Mouse (Mus musculus): ENCODE data around the gene Avpi1. TPM values are rescaled to one million over a fixed set of nuclear protein-coding genes. Genes with fewer than 3 reads are reported as not detected.

The Avpi1 gene
- polyA plus RNA-seq, 1 experiment from 2014 or later, result 22.9 TPM

DNA sequence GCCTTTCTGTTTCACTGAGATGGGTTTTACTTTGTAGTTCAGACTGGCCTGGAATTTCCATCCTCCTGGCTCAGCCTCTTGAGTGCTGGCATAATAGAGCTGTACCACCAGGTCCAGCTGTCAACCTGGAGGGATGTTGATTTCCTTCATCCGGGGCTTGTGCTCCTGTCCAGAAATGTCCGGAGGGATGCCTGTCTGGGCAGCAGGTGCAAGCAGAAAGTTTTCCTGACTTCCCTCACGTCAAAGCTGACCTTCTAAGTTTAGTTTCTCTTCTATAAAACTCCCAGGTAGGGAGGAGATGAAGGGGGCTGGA lies 1.4 kb upstream of the Avpi1 start:
- Histone ChIP-seq H3K9ac (replicated peaks; ENCODE audit: low read length) (no peak overlapping the region), H3K9me3 (replicated peaks; ENCODE audit: control insufficient read depth, low read length) (no peaks in the 10 kb centered on the region), H3K4me1 (ENCODE audit: control insufficient read depth, insufficient read depth, low read length) (peaks cover 4% of the 10 kb centered on the region), H3K27ac (replicated peaks; ENCODE audit: low read depth, low read length) (no peak overlapping the region), H3K27me3 (ENCODE audit: control insufficient read depth, insufficient read depth, low read length) (no peaks in the 10 kb centered on the region), H3K36me3 (replicated peaks; ENCODE audit: control insufficient read depth, insufficient read depth, low read depth, low read length) (no peaks in the 10 kb centered on the region), H3K4me2 (ENCODE audit: low read depth, low read length) (no peak overlapping the region), H3K4me3 (ENCODE audit: low read depth, low read length) (no peak overlapping the region)
- no peak for ATAC-seq (replicated peaks; ENCODE audit: insufficient number of reproducible peaks, low FRiP score, low TSS enrichment, low read depth)
- 67% methylated on average over 3 of the region's 3 CpGs for WGBS
- DNase-seq (ENCODE audit: low spot score), result no peak

DNA sequence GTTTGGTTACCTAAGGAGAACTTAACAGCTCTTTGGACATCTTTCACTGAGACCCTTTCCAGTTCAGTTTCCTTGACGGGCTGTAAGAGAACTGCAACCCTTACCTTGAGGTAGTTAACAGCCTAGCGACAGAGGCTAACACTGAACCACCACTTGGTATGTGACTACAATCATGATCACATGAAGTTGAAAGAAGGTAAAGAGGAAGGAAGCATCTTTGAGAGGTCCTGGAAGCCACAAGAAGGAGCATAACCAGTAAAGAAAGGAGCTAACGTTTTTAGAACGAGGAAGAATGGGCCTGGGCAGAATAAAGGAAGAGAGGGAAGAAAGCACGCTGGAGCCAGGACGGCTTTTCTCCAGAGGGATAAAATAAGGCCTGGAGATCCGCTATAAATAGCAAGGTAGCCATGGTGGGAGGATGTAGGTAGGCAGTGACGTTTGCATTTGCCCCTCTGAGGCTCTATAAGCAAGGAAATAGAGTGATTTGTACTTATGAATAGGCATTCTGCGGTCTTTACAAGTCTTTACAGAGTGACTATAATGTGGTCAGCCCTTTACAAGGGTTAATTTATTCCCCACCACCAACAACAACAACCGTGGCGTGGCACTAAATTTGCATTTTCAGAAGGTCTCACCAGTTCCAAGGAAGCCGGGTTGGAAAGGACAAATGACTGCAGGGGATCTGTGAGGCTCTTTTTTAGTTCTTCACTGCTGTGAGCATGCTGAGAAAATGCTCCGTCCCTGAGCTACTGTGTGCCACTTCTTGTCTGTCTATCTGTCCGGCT lies 842 bp upstream of the Avpi1 start:
- Histone ChIP-seq H3K9me3 (replicated peaks; ENCODE audit: control insufficient read depth, low read length) (no peaks in the 10 kb centered on the region), H3K4me3 (ENCODE audit: low read depth, low read length) (peak overlapping the region; percentile 60), H3K4me1 (ENCODE audit: control insufficient read depth, insufficient read depth, low read length) (peaks cover 4% of the 10 kb centered on the region), H3K9ac (replicated peaks; ENCODE audit: low read length) (peak overlapping the region; percentile 48), H3K36me3 (replicated peaks; ENCODE audit: control insufficient read depth, insufficient read depth, low read depth, low read length) (no peaks in the 10 kb centered on the region), H3K4me2 (ENCODE audit: low read depth, low read length) (peak overlapping the region; percentile 91), H3K27me3 (ENCODE audit: control insufficient read depth, insufficient read depth, low read length) (no peaks in the 10 kb centered on the region), H3K27ac (replicated peaks; ENCODE audit: low read depth, low read length) (peak overlapping the region; percentile 52; the same call in 1 of the 2 replicates)
- DNase-seq (ENCODE audit: low spot score) (no peak), ATAC-seq (replicated peaks; ENCODE audit: insufficient number of reproducible peaks, low FRiP score, low TSS enrichment, low read depth) (0 out of 2 replicates have a peak, but pooled peaks have one; percentile 5)
- 36% methylated on average over 14 of the region's 14 CpGs for WGBS

DNA sequence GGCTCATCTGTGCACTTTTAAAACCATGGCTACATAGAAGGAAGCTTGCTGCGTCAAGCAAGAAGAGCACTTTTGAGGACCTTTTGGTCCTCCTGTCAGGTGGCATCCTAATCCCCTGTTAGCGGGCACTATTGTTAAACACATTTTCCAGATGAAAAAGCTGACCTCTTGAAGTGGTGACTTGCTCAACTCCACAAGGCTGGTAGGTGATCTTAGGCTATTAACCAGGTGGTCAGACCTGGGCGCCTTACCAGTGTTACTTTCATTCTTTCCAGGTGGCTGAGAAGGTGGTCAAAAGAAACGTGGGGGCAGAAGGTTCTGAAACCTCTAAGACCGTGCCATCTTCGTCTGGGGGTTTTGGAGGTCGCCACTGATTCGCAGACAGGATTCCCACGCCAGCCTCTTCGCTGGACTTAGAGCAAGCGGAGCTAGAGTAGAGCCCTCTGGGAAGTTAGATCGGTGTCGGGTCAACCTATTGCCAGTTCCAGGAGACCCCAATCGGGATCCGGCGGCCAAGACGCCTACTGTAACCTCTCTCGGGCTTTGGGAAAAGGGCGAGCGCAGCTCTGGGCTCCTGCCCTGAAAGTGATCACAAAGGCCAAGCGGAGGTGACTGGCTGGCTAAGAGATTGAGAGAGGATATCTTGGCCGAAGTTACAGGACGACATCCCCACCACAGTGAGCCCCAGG lies 663 bp downstream of the Avpi1 start:
- DNase-seq (ENCODE audit: low spot score) (peak; percentile 9), ATAC-seq (replicated peaks; ENCODE audit: insufficient number of reproducible peaks, low FRiP score, low TSS enrichment, low read depth) (no peak)
- Histone ChIP-seq H3K4me3 (ENCODE audit: low read depth, low read length) (peak overlapping the region; percentile 60), H3K36me3 (replicated peaks; ENCODE audit: control insufficient read depth, insufficient read depth, low read depth, low read length) (no peaks in the 10 kb centered on the region; the same call in 1 of the 2 replicates), H3K4me2 (ENCODE audit: low read depth, low read length) (peak overlapping the region; percentile 91), H3K27ac (replicated peaks; ENCODE audit: low read depth, low read length) (peak overlapping the region; percentile 52), H3K9ac (replicated peaks; ENCODE audit: low read length) (peak overlapping the region; percentile 80), H3K4me1 (ENCODE audit: control insufficient read depth, insufficient read depth, low read length) (peaks cover 4% of the 10 kb centered on the region), H3K9me3 (replicated peaks; ENCODE audit: control insufficient read depth, low read length) (no peaks in the 10 kb centered on the region), H3K27me3 (ENCODE audit: control insufficient read depth, insufficient read depth, low read length) (no peaks in the 10 kb centered on the region)
- 5% methylated on average over 23 of the region's 23 CpGs for WGBS

DNA sequence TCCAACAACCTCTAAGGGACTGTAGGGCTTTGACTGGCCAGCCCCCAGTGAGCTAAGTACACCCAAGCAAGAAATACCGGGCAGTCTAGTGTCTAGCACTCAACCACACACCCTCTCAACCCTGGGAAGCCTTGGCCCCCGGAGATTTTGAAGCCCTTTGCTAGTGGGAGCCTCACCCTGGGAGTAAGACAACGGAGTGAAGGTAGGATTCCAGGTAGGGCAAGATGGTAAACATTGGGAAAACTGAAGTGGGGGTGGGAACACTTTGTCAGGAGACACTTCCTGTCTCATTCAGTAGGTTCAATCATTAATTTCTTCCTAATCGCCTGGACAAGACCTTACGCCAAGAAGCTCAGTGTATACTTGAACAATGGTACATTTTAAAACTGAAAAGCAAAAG lies 1.8 kb downstream of the Avpi1 start:
- DNase-seq (ENCODE audit: low spot score) (no peak), ATAC-seq (replicated peaks; ENCODE audit: insufficient number of reproducible peaks, low FRiP score, low TSS enrichment, low read depth) (no peak)
- peaks cover 3% of the 10 kb centered on the region for H3K36me3 ChIP-seq (replicated peaks; ENCODE audit: control insufficient read depth, insufficient read depth, low read depth, low read length)
- H3K27me3 ChIP-seq (ENCODE audit: control insufficient read depth, insufficient read depth, low read length), result no peaks in the 10 kb centered on the region
- H3K9ac ChIP-seq (replicated peaks; ENCODE audit: low read length), result no peak overlapping the region
- WGBS, result 85% methylated on average over 5 of the region's 5 CpGs
- peaks cover 4% of the 10 kb centered on the region for H3K4me1 ChIP-seq (ENCODE audit: control insufficient read depth, insufficient read depth, low read length)
- no peak overlapping the region for H3K4me2 ChIP-seq (ENCODE audit: low read depth, low read length)
- H3K27ac ChIP-seq (replicated peaks; ENCODE audit: low read depth, low read length), result no peak overlapping the region
- no peaks in the 10 kb centered on the region for H3K9me3 ChIP-seq (replicated peaks; ENCODE audit: control insufficient read depth, low read length)
- no peak overlapping the region for H3K4me3 ChIP-seq (ENCODE audit: low read depth, low read length)

DNA sequence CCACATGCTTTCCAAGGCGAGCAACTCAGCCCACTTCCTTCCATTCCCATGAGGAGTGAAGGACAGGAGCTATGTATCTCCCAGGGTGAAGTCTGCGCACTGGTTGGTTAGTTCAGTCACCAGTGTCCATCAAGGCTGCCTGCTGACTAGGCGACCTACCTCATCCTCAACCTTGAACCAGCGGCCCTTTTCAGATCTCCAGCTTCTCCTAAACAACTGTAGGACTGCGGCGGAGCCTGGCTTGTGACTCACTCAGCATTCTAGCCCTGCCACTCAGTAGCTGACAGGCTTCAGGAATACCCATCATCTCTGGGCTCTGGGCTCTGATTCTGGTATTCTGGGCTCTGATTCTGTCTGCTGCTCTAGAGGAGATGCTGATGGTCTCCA lies 2.6 kb downstream of the Avpi1 start:
- H3K27me3 ChIP-seq (ENCODE audit: control insufficient read depth, insufficient read depth, low read length), result no peaks in the 10 kb centered on the region
- H3K4me2 ChIP-seq (ENCODE audit: low read depth, low read length), result no peak overlapping the region
- H3K36me3 ChIP-seq (replicated peaks; ENCODE audit: control insufficient read depth, insufficient read depth, low read depth, low read length), result peaks cover 7% of the 10 kb centered on the region
- H3K4me3 ChIP-seq (ENCODE audit: low read depth, low read length), result no peak overlapping the region
- WGBS, result 83% methylated on average over 6 of the region's 6 CpGs
- DNase-seq (ENCODE audit: low spot score) (no peak), ATAC-seq (replicated peaks; ENCODE audit: insufficient number of reproducible peaks, low FRiP score, low TSS enrichment, low read depth) (no peak)
- no peaks in the 10 kb centered on the region for H3K9me3 ChIP-seq (replicated peaks; ENCODE audit: control insufficient read depth, low read length)
- no peak overlapping the region for H3K9ac ChIP-seq (replicated peaks; ENCODE audit: low read length)
- H3K4me1 ChIP-seq (ENCODE audit: control insufficient read depth, insufficient read depth, low read length), result peaks cover 4% of the 10 kb centered on the region
- H3K27ac ChIP-seq (replicated peaks; ENCODE audit: low read depth, low read length), result no peak overlapping the region

DNA sequence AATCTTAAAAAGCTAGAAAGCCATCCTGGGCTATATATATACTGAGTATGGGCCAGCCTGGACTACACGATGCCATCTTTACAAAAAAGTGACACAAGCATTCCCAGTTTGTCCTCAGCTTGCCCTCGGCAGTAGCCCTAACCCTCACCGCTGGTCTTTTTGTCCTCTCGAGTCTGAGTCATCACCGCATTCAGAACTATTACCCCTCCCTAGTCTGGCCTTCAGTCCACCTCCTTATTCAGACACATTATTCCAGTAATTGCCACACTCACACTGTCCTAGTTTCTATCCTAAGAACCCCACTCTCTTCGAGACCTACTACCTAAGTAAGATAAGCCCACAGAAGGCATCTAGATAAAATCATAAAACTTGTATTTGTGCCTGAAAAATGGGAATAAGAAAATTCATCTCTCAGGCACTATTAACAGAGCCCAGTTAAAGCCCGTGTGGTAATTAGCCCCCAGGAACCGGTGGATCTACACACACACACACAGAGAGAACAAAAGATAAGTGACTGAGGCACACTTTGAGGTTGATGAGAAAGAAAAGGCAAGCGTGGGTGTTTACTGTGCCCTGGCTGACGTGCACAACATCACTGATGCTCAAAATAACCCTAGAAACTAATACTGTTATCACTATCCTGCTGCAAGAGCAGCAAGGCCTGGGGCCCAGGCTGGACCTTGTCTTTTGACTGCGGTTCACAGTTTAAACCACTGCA lies 3.2 kb downstream of the Avpi1 start:
- Histone ChIP-seq H3K4me1 (ENCODE audit: control insufficient read depth, insufficient read depth, low read length) (peaks cover 4% of the 10 kb centered on the region), H3K9me3 (replicated peaks; ENCODE audit: control insufficient read depth, low read length) (no peaks in the 10 kb centered on the region), H3K9ac (replicated peaks; ENCODE audit: low read length) (no peak overlapping the region), H3K27ac (replicated peaks; ENCODE audit: low read depth, low read length) (no peak overlapping the region), H3K4me3 (ENCODE audit: low read depth, low read length) (no peak overlapping the region), H3K27me3 (ENCODE audit: control insufficient read depth, insufficient read depth, low read length) (no peaks in the 10 kb centered on the region), H3K36me3 (replicated peaks; ENCODE audit: control insufficient read depth, insufficient read depth, low read depth, low read length) (peaks cover 7% of the 10 kb centered on the region), H3K4me2 (ENCODE audit: low read depth, low read length) (no peak overlapping the region)
- ATAC-seq (replicated peaks; ENCODE audit: insufficient number of reproducible peaks, low FRiP score, low TSS enrichment, low read depth), result no peak
- 89% methylated on average over 11 of the region's 11 CpGs for WGBS
- DNase-seq (ENCODE audit: low spot score), result no peak

DNA sequence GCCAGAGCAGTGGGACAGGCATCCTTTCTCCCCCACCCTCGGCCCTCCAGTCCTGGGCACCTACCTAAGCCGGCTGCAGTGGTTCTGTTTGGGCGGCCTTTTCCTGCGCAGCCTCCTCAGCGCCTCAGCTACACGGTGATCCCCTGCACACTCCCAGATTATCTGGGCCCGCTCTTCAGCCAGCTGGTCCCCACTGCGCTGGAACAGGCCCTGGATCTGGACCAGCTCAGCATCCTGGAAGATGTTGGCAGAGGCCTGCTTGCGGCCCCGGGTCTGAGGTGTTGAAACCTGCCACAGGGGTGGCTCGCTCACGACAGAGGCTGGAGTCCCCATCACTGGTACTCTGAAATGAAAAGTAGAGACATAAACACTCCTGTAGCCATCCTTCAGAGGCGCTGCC lies 4.2 kb downstream of the Avpi1 start:
- no peak for ATAC-seq (replicated peaks; ENCODE audit: insufficient number of reproducible peaks, low FRiP score, low TSS enrichment, low read depth)
- no peak overlapping the region for H3K27ac ChIP-seq (replicated peaks; ENCODE audit: low read depth, low read length)
- peaks cover 7% of the 10 kb centered on the region for H3K36me3 ChIP-seq (replicated peaks; ENCODE audit: control insufficient read depth, insufficient read depth, low read depth, low read length)
- no peak overlapping the region for H3K4me3 ChIP-seq (ENCODE audit: low read depth, low read length)
- H3K9me3 ChIP-seq (replicated peaks; ENCODE audit: control insufficient read depth, low read length), result no peaks in the 10 kb centered on the region
- H3K9ac ChIP-seq (replicated peaks; ENCODE audit: low read length), result no peak overlapping the region
- 89% methylated on average over 13 of the region's 13 CpGs for WGBS
- H3K27me3 ChIP-seq (ENCODE audit: control insufficient read depth, insufficient read depth, low read length), result no peaks in the 10 kb centered on the region
- no peak overlapping the region for H3K4me2 ChIP-seq (ENCODE audit: low read depth, low read length)
- no peak for DNase-seq (ENCODE audit: low spot score)
- peaks cover 3% of the 10 kb centered on the region for H3K4me1 ChIP-seq (ENCODE audit: control insufficient read depth, insufficient read depth, low read length)

DNA sequence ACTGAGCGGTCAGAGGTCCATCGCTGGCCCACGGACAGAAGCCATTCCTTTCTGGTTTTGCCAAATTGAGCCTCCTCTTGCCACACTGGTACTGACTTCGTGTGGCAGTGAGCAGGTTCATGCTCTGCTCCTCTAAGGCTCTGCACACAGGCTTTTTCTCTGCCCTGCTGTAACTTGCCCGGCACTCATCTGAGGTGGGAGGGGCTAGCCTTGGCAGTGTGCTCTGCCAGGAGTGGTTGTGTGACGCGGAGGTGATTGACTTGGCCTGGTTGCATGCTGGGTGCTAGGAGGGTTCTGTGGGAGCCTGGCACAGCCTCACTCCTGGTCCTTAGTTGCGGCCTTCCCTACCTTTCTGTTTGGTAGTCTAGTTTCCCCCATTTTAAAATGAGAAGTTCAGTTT lies 8.4 kb downstream of the Avpi1 start:
- ATAC-seq (replicated peaks; ENCODE audit: insufficient number of reproducible peaks, low FRiP score, low TSS enrichment, low read depth), result no peak
- Histone ChIP-seq H3K27me3 (ENCODE audit: control insufficient read depth, insufficient read depth, low read length) (no peaks in the 10 kb centered on the region), H3K27ac (replicated peaks; ENCODE audit: low read depth, low read length) (no peak overlapping the region), H3K4me3 (ENCODE audit: low read depth, low read length) (no peak overlapping the region), H3K4me2 (ENCODE audit: low read depth, low read length) (no peak overlapping the region), H3K9me3 (replicated peaks; ENCODE audit: control insufficient read depth, low read length) (no peaks in the 10 kb centered on the region), H3K9ac (replicated peaks; ENCODE audit: low read length) (no peak overlapping the region), H3K36me3 (replicated peaks; ENCODE audit: control insufficient read depth, insufficient read depth, low read depth, low read length) (peaks cover 9% of the 10 kb centered on the region), H3K4me1 (ENCODE audit: control insufficient read depth, insufficient read depth, low read length) (no peaks in the 10 kb centered on the region)
- no peak for DNase-seq (ENCODE audit: low spot score)
- 91% methylated on average over 8 of the region's 8 CpGs for WGBS

All from embryonic facial prominence, embryonic 11.5 days (tissue).